Mouse (Mus musculus) limb, embryonic 10.5 days (tissue): ENCODE data around the gene Eif2ak2. TPM values are rescaled to one million over a fixed set of nuclear protein-coding genes. Genes with fewer than 3 reads are reported as not detected.

Source experiments
- DNase-seq: peaks from one replicate; pipeline ENCODE4 v3.0.0-alpha.2; 2017; ENCODE audit warnings: low spot score
- H3K27ac ChIP-seq: fragments of 300-500 bp; sonication (generic); 2 replicates; pipeline ENCODE4 v1.5.1; 2016; ENCODE audit warnings: mild to moderate bottlenecking
- H3K27me3 ChIP-seq: fragments of 300-500 bp; sonication (generic); 2 replicates; pipeline ENCODE4 v1.6.1; 2016; ENCODE audit warnings: low read depth, mild to moderate bottlenecking; ENCODE audit not compliant: poor library complexity, severe bottlenecking
- H3K36me3 ChIP-seq: fragments of 300-500 bp; sonication (generic); 2 replicates; pipeline ENCODE4 v1.6.1; 2016; ENCODE audit warnings: mild to moderate bottlenecking, moderate library complexity
- H3K4me1 ChIP-seq: fragments of 300-500 bp; sonication (generic); 2 replicates; pipeline ENCODE4 v1.6.1; 2016
- H3K4me3 ChIP-seq: fragments of 300-500 bp; sonication (generic); 2 replicates; pipeline ENCODE4 v1.5.1; 2016; ENCODE audit warnings: mild to moderate bottlenecking, moderate library complexity
- H3K9me3 ChIP-seq: fragments of 300-500 bp; sonication (generic); replicated peaks from 2 replicates; pipeline ENCODE4 v1.6.1; 2016; ENCODE audit warnings: mild to moderate bottlenecking
- WGBS: fragments of 180-500 bp; shearing (Covaris S2); methylation state at CpG from one replicate; pipeline ENCODE4 v1.1.7; 2016; 5-methylcytosine and 5-hydroxymethylcytosine counted together
- polyA plus RNA-seq: library from polyadenylated mRNA; unstranded; fragments of >200 nt; fragmentation: Nextera tagmentation; extraction: Ambion mirVana; gene quantifications from 2 replicates; pipeline ENCODE4 v1.2.1, GENCODE M21; 2016

Eif2ak2 gene
- polyA plus RNA-seq, 1 experiment from 2014 or later = 9.9 TPM

DNA sequence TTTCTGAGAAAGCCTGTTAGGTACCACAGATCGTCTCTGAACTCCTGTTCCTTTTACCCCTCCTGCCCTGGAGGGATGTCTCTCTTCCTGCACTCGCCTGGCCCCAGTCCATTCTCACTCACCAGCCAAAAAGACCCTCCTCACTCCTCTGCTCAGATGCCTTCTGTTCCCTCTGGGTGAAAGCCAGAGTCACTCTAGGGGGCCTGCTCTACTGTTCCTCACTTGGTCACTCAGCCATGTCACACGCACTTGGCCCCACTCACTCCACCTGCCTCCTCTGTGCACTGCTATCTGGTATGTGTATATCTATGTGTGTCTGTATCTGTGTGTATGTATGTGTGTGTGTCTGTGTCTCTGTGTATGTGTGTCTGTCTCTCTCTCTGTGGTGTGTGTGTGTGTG, 6.8 kb upstream of the Eif2ak2 start:
- DNase-seq = no peak
- Histone ChIP-seq H3K4me3 (no peak overlapping the region), H3K9me3 (no peaks in the 10 kb centered on the region), H3K4me1 (no peaks in the 10 kb centered on the region), H3K27ac (no peak overlapping the region), H3K27me3 (no peaks in the 10 kb centered on the region), H3K36me3 (no peaks in the 10 kb centered on the region)
- WGBS = 60% methylated on average over 3 of the region's 3 CpGs

DNA sequence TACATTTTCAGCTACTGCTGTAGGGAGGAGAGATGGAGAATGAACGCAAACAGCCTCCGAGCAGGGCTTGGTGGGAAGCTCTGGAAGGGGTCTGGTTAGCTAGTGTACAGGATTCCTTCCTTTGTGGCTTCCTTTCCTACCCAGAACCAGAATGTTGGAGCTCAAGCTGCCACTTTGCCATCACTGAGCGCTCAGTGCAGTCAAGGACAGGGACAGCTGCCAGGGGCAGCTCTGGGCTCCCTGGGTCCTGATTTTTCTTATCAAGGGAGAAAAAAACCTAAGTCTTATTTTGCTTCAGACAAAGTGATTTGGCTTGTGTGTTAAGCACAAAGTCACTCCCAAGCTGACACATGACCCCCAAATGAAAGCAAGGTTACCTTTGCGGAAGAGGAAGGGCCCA, 6.2 kb upstream of the Eif2ak2 start:
- WGBS = 96% methylated on average over 4 of the region's 4 CpGs
- Histone ChIP-seq H3K27me3 (no peaks in the 10 kb centered on the region), H3K27ac (no peak overlapping the region), H3K9me3 (no peaks in the 10 kb centered on the region), H3K4me1 (no peaks in the 10 kb centered on the region), H3K36me3 (no peaks in the 10 kb centered on the region), H3K4me3 (no peak overlapping the region)
- no peak for DNase-seq

DNA sequence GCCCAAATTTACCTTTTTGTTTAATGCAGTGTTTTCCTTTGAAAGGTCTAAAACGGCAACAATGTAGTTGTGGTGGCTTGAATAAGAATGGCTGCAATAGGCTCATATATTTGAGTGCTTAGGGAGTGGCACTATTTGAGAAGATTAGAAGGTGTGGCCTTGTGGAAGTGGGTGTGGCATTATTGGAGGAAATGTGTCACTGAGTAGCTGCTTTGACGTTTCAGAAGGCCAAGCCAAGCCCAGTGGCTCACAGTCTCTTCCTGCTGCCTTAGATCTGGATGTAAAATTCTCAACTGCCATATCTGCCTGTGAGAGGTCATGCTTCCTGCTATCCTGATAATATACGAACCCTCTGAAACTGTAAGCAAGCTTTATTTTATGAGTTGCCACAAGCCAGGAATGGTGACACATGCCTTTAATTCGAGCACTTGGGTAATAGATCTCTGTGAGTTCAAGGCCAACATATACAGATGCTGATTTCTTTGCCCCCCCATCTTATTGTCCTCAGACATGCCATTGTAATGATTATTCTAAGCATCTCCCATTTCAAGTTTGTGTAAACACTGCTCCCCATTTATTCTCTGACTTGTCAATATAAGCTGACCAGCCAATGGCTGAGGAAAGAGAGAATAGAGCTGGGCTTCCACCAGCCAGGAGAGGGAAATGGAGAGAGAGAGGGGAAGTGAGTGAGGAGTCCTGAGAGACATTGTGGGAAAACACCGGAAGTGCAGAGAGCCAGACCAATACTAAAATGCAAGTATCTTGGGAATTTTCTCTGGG, 3.1 kb upstream of the Eif2ak2 start:
- Histone ChIP-seq H3K9me3 (no peaks in the 10 kb centered on the region), H3K4me3 (no peak overlapping the region), H3K27me3 (no peaks in the 10 kb centered on the region), H3K27ac (no peak overlapping the region), H3K4me1 (peaks cover 18% of the 10 kb centered on the region), H3K36me3 (no peaks in the 10 kb centered on the region)
- 87% methylated on average over 5 of the region's 5 CpGs for WGBS
- DNase-seq = no peak

DNA sequence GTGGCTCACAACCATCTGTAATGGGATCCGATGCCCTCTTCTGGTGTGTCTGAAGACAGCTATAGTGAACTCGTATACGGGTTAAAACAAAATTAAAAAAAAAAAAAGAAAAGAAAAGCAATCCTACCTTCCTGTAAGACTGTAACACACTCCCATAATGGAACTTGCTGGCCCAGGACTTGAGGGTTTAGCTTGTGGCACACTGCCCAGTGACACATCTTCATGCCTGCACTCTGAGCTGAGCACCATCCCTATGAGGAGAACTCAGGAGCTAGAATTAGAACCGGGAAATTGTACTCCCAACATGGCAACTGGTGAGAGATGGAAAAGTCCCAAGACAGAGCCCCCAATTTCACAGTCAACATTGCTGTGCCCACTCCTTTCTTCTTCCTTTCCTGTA, 918 bp upstream of the Eif2ak2 start:
- Histone ChIP-seq H3K4me1 (peaks cover 18% of the 10 kb centered on the region), H3K9me3 (no peaks in the 10 kb centered on the region), H3K36me3 (peaks cover under 1% of the 10 kb centered on the region; the same call in 1 of the 2 replicates), H3K27ac (no peak overlapping the region), H3K27me3 (no peaks in the 10 kb centered on the region), H3K4me3 (no peak overlapping the region)
- no peak for DNase-seq
- 96% methylated on average over 4 of the region's 4 CpGs for WGBS

DNA sequence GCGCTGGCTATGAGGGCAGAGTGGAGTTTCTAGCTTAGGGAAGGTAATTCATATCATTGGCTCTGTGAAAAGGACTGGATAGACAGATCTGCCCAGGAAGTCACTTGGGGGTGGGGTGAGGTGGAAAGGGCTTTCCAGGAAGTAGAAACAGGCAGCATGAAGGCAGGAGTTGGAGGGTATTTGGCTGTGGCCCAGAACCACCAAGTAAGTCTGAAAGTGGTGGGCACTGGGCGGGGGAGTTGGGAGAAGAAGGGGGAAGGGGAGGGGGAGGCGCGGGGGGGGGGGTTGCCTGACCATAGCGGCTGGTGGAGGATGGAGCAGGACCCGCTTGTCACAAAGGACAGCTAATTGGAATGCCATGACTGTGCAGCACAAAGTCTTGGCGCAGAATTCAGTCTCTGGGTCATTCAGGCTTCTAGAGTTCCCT, 482 bp downstream of the Eif2ak2 start:
- H3K27ac ChIP-seq = peak overlapping the region; percentile 87
- H3K4me1 ChIP-seq = peaks cover 18% of the 10 kb centered on the region
- H3K4me3 ChIP-seq = peak overlapping the region; percentile 71
- peaks cover 12% of the 10 kb centered on the region for H3K36me3 ChIP-seq
- no peaks in the 10 kb centered on the region for H3K9me3 ChIP-seq
- WGBS = 19% methylated on average over 4 of the region's 7 CpGs
- no peaks in the 10 kb centered on the region for H3K27me3 ChIP-seq
- peak; percentile 53 for DNase-seq

DNA sequence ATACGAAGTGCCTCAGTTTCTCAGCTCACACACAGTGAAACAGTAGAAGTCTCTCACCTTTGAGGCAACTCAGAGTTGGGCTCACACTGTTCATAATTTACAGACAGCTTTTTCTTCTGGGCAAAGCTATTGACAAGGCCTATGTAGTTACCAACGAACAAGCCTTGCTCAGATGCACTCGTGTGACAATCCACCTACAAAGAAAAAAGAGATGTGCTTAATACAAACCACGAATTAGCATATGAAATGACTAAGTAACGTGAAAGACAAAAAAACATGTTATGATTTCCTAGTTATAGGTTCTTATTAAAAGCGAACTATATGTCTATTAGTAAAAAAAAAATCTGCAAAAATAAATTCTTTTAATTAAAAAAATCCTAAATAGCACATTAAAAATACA, 8.5 kb downstream of the Eif2ak2 start:
- H3K9me3 ChIP-seq = no peaks in the 10 kb centered on the region
- H3K27ac ChIP-seq = no peak overlapping the region
- WGBS = 89% methylated on average over 6 of the region's 6 CpGs
- no peaks in the 10 kb centered on the region for H3K27me3 ChIP-seq
- H3K4me1 ChIP-seq = no peaks in the 10 kb centered on the region
- no peak overlapping the region for H3K4me3 ChIP-seq
- no peak for DNase-seq
- H3K36me3 ChIP-seq = peaks cover 41% of the 10 kb centered on the region

DNA sequence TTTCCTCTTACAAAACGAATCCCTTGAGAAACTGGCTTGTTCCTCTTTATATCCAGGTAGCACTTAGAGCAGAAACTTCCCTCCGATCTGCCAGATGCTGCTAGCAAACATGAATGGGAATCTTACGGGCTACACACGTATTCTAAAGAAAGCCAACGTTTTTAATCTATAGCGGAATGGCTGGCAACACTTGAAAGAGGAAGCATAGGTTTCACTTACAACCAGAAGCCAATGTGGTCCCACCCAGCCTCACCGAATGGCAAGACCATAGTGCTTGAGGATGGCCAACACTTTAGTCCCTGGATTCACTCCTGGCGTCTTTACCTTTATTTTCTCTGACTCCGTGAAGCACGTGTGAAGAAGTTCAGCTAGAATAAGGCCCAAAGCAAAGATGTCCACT, 26.1 kb downstream of the Eif2ak2 start:
- WGBS = 91% methylated on average over 10 of the region's 10 CpGs

DNA sequence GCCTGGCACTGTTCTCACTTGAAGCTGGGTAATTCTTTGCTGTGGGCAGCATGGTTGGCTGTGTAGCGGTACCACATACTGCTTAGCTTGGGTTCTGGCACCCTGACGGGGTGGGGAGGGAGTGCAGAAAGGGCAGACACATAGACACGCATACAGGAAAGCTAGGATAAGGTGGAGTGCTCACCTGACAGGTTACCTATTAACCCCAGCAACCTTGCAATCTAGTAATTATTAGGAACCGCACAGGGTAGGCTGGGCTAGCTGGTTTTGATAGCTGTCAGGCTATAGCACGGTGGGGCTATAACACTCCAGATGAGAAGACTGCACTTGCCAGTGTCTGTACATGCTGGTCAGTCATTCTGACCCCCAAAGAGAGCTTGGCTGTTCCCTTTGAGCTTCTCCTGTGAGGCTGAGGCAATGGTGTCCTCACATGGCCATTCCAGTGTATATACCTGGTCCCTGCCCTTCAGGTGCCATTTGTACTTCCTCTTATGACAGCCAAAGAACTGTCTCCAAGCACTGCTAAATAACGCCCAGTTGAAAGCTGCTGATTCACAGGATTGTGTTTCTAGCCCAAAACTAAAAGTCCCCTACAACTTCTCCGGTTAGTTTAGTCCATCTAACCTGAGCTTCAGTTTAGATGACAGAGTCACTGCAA, 40.0 kb downstream of the Eif2ak2 start:
- Histone ChIP-seq H3K4me1 (no peaks in the 10 kb centered on the region), H3K9me3 (no peaks in the 10 kb centered on the region), H3K36me3 (peaks cover 89% of the 10 kb centered on the region), H3K27me3 (no peaks in the 10 kb centered on the region), H3K27ac (no peak overlapping the region), H3K4me3 (no peak overlapping the region)
- no peak for DNase-seq
- 93% methylated on average over 7 of the region's 7 CpGs for WGBS

More for the DNA sequence above, 26.1 kb downstream of the Eif2ak2 start:
- Histone ChIP-seq H3K27me3 (no peaks in the 10 kb centered on the region), H3K36me3 (peaks cover 52% of the 10 kb centered on the region), H3K9me3 (no peaks in the 10 kb centered on the region), H3K27ac (no peak overlapping the region), H3K4me1 (no peaks in the 10 kb centered on the region), H3K4me3 (no peak overlapping the region)
- no peak for DNase-seq

DNA sequence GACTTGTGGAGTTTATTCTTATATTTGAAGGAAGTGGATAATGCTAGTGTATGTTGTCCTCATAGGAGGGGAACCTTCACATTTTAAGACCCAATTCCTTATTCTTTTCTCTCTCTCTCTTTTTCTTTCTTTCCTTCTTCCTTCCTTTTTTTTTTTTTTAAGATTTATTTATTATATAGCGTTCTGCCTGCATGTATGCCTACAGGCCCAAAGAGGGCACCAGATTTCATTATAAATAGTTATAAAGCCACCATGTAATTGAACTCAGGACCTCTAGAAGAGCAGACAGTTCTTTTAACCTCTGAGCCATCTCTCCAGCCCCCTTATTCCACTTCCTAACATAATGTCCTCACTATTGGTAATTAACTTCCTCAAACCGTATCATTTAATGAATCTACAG, 46.3 kb downstream of the Eif2ak2 start:
- Histone ChIP-seq H3K4me1 (peaks cover 6% of the 10 kb centered on the region; the same call in 1 of the 2 replicates), H3K36me3 (peaks cover 29% of the 10 kb centered on the region), H3K9me3 (no peaks in the 10 kb centered on the region), H3K27ac (peak overlapping the region; percentile 88), H3K27me3 (no peaks in the 10 kb centered on the region), H3K4me3 (peak overlapping the region; percentile 87)
- WGBS = 37% methylated on average over 2 of the region's 2 CpGs
- no peak for DNase-seq

DNA sequence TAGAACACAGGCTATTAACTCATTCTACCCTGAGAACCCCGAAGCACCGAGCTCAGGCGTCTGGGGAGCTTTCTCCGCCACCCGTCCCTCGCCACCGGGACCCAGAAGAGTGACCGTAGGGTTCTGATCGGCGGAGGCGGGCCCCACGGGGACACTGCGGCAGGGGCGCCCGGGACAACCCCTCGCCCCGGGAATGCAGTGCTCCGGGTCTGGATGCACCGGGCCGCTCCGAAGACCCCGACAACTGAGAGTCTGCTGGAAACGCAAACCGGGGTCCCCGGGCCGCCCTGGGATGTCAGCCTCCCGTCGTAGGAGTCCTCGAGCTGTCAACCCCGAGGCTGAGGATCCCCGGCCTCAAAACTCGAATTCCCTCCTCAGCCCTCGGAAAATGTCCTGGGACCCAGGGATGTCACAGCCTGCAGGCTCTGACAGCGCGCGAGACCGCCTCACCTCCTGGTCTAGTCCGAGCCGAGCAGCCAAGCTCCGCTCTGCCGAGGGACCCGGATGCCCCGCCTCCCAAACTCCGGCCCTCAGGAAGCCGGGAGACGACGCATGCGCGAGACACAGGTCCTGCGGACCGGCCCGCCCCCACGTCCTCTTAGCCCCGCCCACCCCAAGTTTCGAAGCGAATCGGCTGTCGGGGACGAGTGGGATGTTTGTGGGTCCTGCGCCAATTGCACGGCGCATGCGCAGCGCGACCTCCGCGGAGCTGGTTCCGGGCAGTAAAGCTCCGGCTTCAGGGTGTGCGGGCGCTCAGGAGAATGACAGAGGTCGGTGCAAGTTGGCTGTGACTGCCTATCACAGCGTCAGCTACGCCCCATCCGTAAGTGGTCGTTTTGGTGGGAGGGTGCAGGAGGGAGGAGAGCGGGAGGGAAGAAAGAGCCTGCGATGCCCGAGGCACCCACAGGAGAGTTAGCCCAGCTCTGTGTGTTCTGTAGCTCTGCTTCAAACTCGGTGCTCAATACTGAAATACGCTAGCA, 47.2 kb downstream of the Eif2ak2 start, which contains the start of the genes Heatr5b and Gpatch11:
Gene Heatr5b, minus strand, starts transcription at position 509 of the 980 bp plus-strand sequence.
Gene Gpatch11, plus strand, starts transcription at position 712 of the 980 bp plus-strand sequence.
- peak within 1 kb of the TSS; percentile 88 for H3K27ac ChIP-seq
- H3K27me3 ChIP-seq = no peaks in the 10 kb centered on the region
- DNase-seq = peak; percentile 100
- peak within 1 kb of the TSS; percentile 87 for H3K4me3 ChIP-seq
- H3K36me3 ChIP-seq = peaks cover 27% of the 10 kb centered on the region
- peaks cover 6% of the 10 kb centered on the region; the same call in 1 of the 2 replicates for H3K4me1 ChIP-seq
- WGBS = under 1% methylated on average over 81 of the region's 81 CpGs
- H3K9me3 ChIP-seq = no peaks in the 10 kb centered on the region

DNA sequence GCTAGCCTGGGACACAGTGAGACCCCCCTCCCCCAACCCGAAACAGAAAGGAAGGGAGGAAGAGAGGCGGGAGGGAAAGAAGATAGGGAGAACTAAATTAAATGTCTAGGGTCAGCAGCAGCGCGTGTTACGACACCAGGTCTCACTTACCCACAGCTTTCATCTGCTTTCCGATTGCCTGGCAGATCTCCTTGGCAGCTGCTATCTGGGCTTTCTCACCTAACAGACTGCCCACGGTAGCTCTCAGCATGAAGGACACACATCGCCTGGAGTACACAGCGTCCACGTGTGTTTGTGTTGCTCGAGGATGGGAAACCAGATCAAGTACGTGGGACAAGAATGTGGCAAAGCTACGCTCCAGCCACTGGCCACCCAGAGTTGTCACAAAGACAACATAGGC, 58.0 kb downstream of the Eif2ak2 start:
- H3K4me1 ChIP-seq = no peaks in the 10 kb centered on the region
- H3K27me3 ChIP-seq = no peaks in the 10 kb centered on the region
- H3K27ac ChIP-seq = no peak overlapping the region
- H3K9me3 ChIP-seq = no peaks in the 10 kb centered on the region
- no peak overlapping the region for H3K4me3 ChIP-seq
- H3K36me3 ChIP-seq = peaks cover 71% of the 10 kb centered on the region
- no peak for DNase-seq
- 84% methylated on average over 13 of the region's 13 CpGs for WGBS

DNA sequence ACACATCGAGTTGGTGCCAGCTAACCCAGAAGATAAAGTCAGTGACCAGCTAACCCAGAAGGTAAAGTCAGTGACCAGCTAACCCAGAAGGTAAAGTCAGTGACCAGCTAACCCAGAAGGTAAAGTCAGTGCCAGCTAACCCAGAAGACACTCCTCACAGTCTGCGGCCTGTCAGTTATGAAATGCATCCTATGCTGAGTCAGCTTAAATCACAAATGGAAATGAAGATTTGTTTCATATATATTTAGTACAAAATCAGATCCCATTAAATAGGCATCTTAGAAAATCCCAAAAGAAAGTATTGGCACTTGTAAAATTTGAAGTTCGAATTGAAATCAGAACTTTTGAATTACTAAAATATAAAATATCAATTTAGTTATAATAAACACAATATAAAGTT, 72.8 kb downstream of the Eif2ak2 start:
- Histone ChIP-seq H3K4me1 (no peaks in the 10 kb centered on the region), H3K9me3 (no peaks in the 10 kb centered on the region), H3K4me3 (no peak overlapping the region), H3K36me3 (peaks cover 45% of the 10 kb centered on the region), H3K27ac (no peak overlapping the region), H3K27me3 (no peaks in the 10 kb centered on the region)
- no peak for DNase-seq
- WGBS = 94% methylated on average over 3 of the region's 3 CpGs
